In genomic region chr7:143082024-143082423, GRCm38 (mm10) we compare ENCODE assay signal across 2 mouse cellular contexts.
TF ChIP-seq lines count a peak whose summit lies in the region.

No protein-coding gene starts in this region.

TF ChIP-seq in CH12.LX, 34 proteins besides CTCF, POLR2A, EP300 and RAD21 (continued from another document):
- no peak for TF ChIP-seq POLR2AphosphoS2 (IDR thresholded peaks at IDR 0.05; ENCODE audit: low read depth, low read length)
- TF ChIP-seq USF1 (IDR thresholded peaks at IDR 0.05; ENCODE audit: low read depth, low read length) = peak; percentile 69
- TF ChIP-seq ETS1 (conservative IDR thresholded peaks at IDR 0.05; ENCODE audit: low read depth, low read length) = peak; percentile 32; the same call in 1 of the 2 replicates
- peak; percentile 68; the same call in 1 of the 2 replicates for TF ChIP-seq MXI1 (IDR thresholded peaks at IDR 0.05; ENCODE audit: low read depth, low read length)
- TF ChIP-seq ZKSCAN1 (IDR thresholded peaks at IDR 0.05; ENCODE audit: borderline replicate concordance, low read depth, low read length) = no peak
- peak; percentile 44 for TF ChIP-seq USF2 (conservative IDR thresholded peaks at IDR 0.05; ENCODE audit: low read depth, low read length)
- peak; percentile 62 for TF ChIP-seq ELF1 (IDR thresholded peaks at IDR 0.05; ENCODE audit: low read depth, low read length)
- TF ChIP-seq PAX5 (IDR thresholded peaks at IDR 0.05; ENCODE audit: low read length) = no peak
- peak; percentile 10; the same call in 1 of the 2 replicates for TF ChIP-seq SMC3 (IDR thresholded peaks at IDR 0.05; ENCODE audit: low read depth, low read length)
- TF ChIP-seq CHD1 (IDR thresholded peaks at IDR 0.05; ENCODE audit: low read depth, low read length) = no peak
- no peak for TF ChIP-seq GABPA (IDR thresholded peaks at IDR 0.05; ENCODE audit: insufficient replicate concordance, low read depth, low read length)
- no peak for TF ChIP-seq BHLHE40 (IDR thresholded peaks at IDR 0.05; ENCODE audit: low read depth, low read length)
- no peak for TF ChIP-seq ZMIZ1 (IDR thresholded peaks at IDR 0.05; ENCODE audit: low read depth, low read length)
- no peak for TF ChIP-seq TBP (conservative IDR thresholded peaks at IDR 0.05; ENCODE audit: low read depth, low read length)
- TF ChIP-seq CHD2 (IDR thresholded peaks at IDR 0.05; ENCODE audit: low read length) = no peak

TF ChIP-seq in myocyte, 11 proteins besides CTCF, POLR2A, EP300 and RAD21 (continued from another document):
- TF ChIP-seq MYOD1 (IDR thresholded peaks at IDR 0.05; ENCODE audit: control insufficient read depth in 1 of 3, insufficient read length in 2 of 3, low read depth in 2 of 3) = peak in 1 of 3 experiments; percentile 47
- no peak for TF ChIP-seq POLR2AphosphoS2 (IDR thresholded peaks at IDR 0.05; ENCODE audit: insufficient read length, low read depth)
- no peak for TF ChIP-seq SRF (IDR thresholded peaks at IDR 0.05; ENCODE audit: control insufficient read depth, insufficient read length, low read depth)
- TF ChIP-seq MAX (IDR thresholded peaks at IDR 0.05; ENCODE audit: low read depth) = no peak
- no peak for TF ChIP-seq E2F4 (IDR thresholded peaks at IDR 0.05; ENCODE audit: insufficient read depth)
- TF ChIP-seq TCF12 (IDR thresholded peaks at IDR 0.05; ENCODE audit: insufficient read depth, poor library complexity, severe bottlenecking) = no peak
- TF ChIP-seq REST (IDR thresholded peaks at IDR 0.05; ENCODE audit: insufficient read depth, insufficient read length) = no peak
- no peak for TF ChIP-seq CEBPB (IDR thresholded peaks at IDR 0.05; ENCODE audit: insufficient read depth, poor library complexity, severe bottlenecking)
- peak; percentile 11 for TF ChIP-seq USF1 (IDR thresholded peaks at IDR 0.05; ENCODE audit: low read depth)
